Mouse (Mus musculus): ENCODE measurements around the gene Ccnc.

DNA sequence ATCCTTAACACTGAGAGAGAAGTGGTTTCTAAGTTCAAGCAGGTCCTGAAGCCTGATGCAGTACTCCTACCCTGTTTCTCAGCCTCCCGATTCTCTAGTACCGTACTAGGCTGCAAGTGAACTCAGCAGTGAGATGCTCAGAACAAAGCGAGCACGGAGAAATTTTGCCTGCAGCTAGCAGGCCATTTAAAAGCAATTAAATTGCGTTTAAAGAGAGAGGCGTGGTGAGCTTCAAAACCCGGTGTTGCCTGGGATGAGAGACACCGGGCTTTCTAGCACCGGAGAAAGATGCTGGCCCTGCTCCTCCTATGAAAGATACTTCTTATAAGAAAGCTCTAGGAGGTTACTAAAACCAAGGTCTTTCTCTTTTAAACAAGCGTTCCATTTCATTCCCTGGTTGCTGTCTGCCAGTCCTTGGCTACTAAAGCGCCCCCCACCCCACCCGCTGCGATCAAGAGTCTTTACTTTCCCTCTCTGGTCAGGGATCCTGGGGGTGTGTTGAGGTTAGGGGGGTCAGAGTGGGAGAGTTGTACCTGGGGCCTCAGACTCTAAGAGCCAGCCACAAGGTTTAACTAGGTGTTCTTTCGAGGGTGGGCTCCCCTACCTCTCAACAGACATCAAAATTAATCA, 43.0 kb upstream of the Ccnc start:
- TF ChIP-seq CTCF (IDR thresholded peaks at IDR 0.05; ENCODE audit: insufficient read depth, low read depth, low read length) (no peak), POLR2A (IDR thresholded peaks at IDR 0.05; ENCODE audit: insufficient read depth, low read depth, low read length) (no peak)
